Mouse (Mus musculus) ES-E14 (cell line): Measurements from ENCODE around the gene Rgs10. TPM values are rescaled to one million over a fixed set of nuclear protein-coding genes. Genes with fewer than 3 reads are reported as not detected.
A peak's percentile ranks its signal among the peaks of the same experiment; 100 is the strongest.
"Not testable (repeated sequence)": the region's sequence is repeated elsewhere in the genome, so short reads cannot be mapped to it uniquely, and the experiment has no call there.

ENCODE experiments used
- DNase-seq: peaks from one replicate; pipeline ENCODE4 v3.0.0-alpha.2; 2013; ENCODE audit warnings: low read depth, low spot score
- H3K27ac ChIP-seq: 2 replicates; pipeline ENCODE4 v1.5.1; 2012; ENCODE audit warnings: low read depth, mild to moderate bottlenecking, low read length, moderate library complexity, mixed read lengths; ENCODE audit not compliant: poor library complexity, insufficient read depth, severe bottlenecking
- H3K36me3 ChIP-seq: 2 replicates; pipeline ENCODE4 v1.6.1; 2012; ENCODE audit warnings: mild to moderate bottlenecking, low read length, moderate library complexity, mixed read lengths; ENCODE audit not compliant: control insufficient read depth, poor library complexity, insufficient read depth, severe bottlenecking
- H3K4me1 ChIP-seq, 2 experiments: fragments of 150-350 bp in 1 of 2; sonication (generic) in 1 of 2; 2 replicates each; pipeline ENCODE4 v1.6.1; 2012; ENCODE audit warnings: low read length in 2 of 2, mild to moderate bottlenecking in 1 of 2, mixed read lengths in 1 of 2; ENCODE audit not compliant: control insufficient read depth in 2 of 2, insufficient read depth in 2 of 2, poor library complexity in 1 of 2
- H3K4me3 ChIP-seq, 2 experiments: fragments of 150-350 bp in 1 of 2; sonication (generic) in 1 of 2; 2 replicates each; pipeline ENCODE4 v1.5.1; 2012; ENCODE audit warnings: low read length in 2 of 2, low read depth in 1 of 2, mild to moderate bottlenecking in 1 of 2, mixed read lengths in 1 of 2; ENCODE audit not compliant: insufficient read depth in 1 of 2, poor library complexity in 1 of 2, severe bottlenecking in 1 of 2
- H3K9ac ChIP-seq: 2 replicates; pipeline ENCODE4 v1.6.1; 2012; ENCODE audit warnings: low read depth, mild to moderate bottlenecking, low read length, mixed read lengths; ENCODE audit not compliant: poor library complexity, insufficient read depth, severe bottlenecking
- H3K9me3 ChIP-seq: fragments of 150-350 bp; sonication (generic); 2 replicates; pipeline ENCODE4 v1.6.1; 2012; ENCODE audit warnings: low read depth, mild to moderate bottlenecking, low read length; ENCODE audit not compliant: control insufficient read depth, insufficient read depth
- CHD2 ChIP-seq: IDR thresholded peaks from 2 replicates; pipeline ENCODE4 v1.6.1; 2014; ENCODE audit warnings: mild to moderate bottlenecking, low read depth, low read length, inconsistent platforms
- HCFC1 ChIP-seq: IDR thresholded peaks from 2 replicates; pipeline ENCODE4 v1.6.1; 2012; ENCODE audit warnings: low read length, inconsistent platforms, borderline replicate concordance; ENCODE audit not compliant: insufficient read depth
- MAFK ChIP-seq: IDR thresholded peaks from 2 replicates; pipeline ENCODE4 v1.6.1; 2014; ENCODE audit warnings: mild to moderate bottlenecking, low read depth, low read length, inconsistent platforms; ENCODE audit not compliant: insufficient read depth
- ZC3H11A ChIP-seq: IDR thresholded peaks from 2 replicates; pipeline ENCODE4 v1.6.1; 2012; ENCODE audit warnings: low read depth, mild to moderate bottlenecking, inconsistent platforms, low read length, borderline replicate concordance
- ZNF384 ChIP-seq: IDR thresholded peaks from 2 replicates; pipeline ENCODE4 v1.6.1; 2012; ENCODE audit warnings: low read depth, low read length, inconsistent platforms
- in situ Hi-C, 2 experiments: fragments of 600-800 bp; cut with MboI; formaldehyde crosslinking; loops; one replicate each; pipeline ENCODE4 v1.15.1; 2025; ENCODE audit warnings: low sequenced_read_pairs in 2 of 2, inconsistent platforms in 1 of 2; ENCODE audit not compliant: unreplicated experiment in 2 of 2
- total RNA-seq: library from RNA; depleted of rRNA; stranded (reverse); fragments of 300-350 nt; gene quantifications from 2 replicates; pipeline ENCODE4 v1.2.3, GENCODE M21; 2012

The Rgs10 gene
- total RNA-seq, 1 experiment, result 6.2 TPM

DNA sequence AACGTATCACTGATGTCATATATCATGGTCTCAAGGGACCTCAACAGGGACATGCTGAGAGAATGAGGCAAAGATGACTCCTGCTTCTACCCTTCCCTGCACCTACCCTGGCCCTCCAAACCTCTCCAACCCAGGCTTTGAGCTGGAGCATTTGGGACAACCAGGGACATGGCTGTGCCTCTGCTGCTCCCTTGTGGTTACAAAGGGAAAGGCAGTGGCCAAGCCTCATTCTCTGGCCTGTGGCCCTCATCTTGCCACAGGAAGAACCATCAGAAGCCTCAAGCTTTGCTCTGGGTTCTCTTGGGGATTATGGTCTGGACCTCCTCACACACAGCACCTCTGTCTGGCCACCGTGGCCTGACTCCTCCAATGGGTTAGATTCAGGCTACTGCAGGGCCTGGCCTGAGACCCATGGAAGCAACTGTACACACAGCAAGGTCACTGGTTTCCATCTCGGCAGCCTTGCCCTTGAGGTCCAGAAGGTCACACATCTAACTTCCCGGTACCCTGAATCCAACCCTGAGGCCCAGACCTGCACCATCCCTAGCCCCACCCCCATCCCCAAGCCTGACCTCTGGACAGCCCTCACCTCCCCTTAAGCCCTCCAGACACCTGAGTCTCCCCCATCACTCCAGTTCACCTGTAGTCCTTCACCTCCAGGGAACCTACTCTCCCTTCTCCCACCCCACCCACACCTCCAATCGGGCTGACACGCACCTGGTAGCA, 73.5 kb downstream of the Rgs10 start:
- Histone ChIP-seq H3K9me3 (no peaks in the 10 kb centered on the region), H3K36me3 (no peaks in the 10 kb centered on the region), H3K4me1 (no peaks in the 10 kb centered on the region), H3K27ac (no peak overlapping the region), H3K9ac (no peak overlapping the region), H3K4me3 (no peak overlapping the region)
- DNase-seq, result peak; percentile 47
- in situ Hi-C loops, result no loop called here
- TF ChIP-seq MAFK (no peak), ZC3H11A (peak; percentile 95)

DNA sequence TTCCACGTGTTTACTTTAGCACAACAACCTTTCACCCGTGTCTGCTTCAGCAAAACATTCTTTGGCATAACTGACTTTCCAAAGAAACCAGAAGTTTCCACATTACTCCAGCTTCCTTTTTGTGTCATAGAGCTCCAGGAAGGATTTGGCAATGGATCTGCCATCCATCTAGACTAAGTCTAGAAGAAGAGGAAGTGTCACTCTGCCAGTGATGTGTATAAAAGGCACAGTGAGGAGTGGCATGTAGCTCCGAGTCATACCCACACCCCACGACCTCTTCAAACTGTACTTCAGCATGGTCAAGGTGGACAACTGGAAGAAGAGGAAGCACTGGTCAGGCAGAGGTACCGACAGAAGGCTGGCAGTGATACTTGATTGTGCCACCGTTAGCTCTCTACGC, 74.1 kb downstream of the Rgs10 start:
- H3K27ac ChIP-seq, result no peak overlapping the region
- TF ChIP-seq ZC3H11A, result no peak
- TF ChIP-seq CHD2, result no peak
- TF ChIP-seq HCFC1, result no peak
- TF ChIP-seq ZNF384, result no peak
- TF ChIP-seq MAFK, result no peak
- H3K36me3 ChIP-seq, result no peaks in the 10 kb centered on the region
- H3K9me3 ChIP-seq, result no peaks in the 10 kb centered on the region
- H3K4me1 ChIP-seq, result no peaks in the 10 kb centered on the region
- DNase-seq, result no peak
- no peak overlapping the region for H3K9ac ChIP-seq
- H3K4me3 ChIP-seq, result no peak overlapping the region
- in situ Hi-C loops, result no loop called here

DNA sequence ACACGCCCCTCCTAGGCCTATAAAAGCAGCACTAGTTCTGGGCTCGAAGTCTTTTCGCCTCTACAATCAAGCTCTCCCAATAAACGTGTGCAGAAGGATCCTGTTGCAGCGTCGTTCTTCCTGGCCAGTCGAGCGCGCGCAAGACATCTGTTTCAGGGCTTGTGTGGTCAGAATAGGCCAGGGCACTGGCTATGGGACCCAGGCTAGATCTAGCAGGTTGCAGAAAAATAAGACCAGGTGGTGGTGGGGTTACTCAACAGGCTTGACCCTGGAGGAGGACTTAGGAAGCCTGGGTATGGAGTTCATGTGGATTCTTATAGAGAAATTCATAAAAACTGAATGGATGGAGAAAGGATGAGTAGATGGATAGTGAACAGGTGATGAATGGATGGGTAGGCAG, 75.9 kb downstream of the Rgs10 start:
- H3K4me1 ChIP-seq, H3K36me3 ChIP-seq, H3K9ac ChIP-seq, in situ Hi-C loops, H3K9me3 ChIP-seq, H3K4me3 ChIP-seq, H3K27ac ChIP-seq, DNase-seq: not testable (repeated sequence)

DNA sequence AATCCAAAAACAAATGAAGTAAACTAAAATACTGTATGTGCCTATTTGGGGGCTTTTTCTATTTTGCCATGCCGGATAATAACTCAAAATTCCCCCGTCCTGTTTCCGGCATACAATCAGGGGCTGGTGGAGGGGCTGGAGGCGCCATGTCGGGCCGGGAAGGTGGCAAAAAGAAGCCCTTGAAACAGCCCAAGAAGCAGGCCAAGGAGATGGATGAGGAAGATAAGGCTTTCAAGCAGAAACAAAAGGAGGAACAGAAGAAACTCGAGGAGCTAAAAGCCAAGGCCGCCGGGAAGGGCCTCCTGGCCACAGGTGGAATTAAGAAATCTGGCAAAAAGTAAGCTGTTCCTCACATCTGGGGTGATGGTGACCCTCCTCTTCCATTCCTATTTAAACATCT, 78.2 kb downstream of the Rgs10 start:
- H3K4me1 ChIP-seq, H3K36me3 ChIP-seq, H3K4me3 ChIP-seq, H3K27ac ChIP-seq, DNase-seq, H3K9me3 ChIP-seq, in situ Hi-C loops, H3K9ac ChIP-seq: not testable (repeated sequence)

DNA sequence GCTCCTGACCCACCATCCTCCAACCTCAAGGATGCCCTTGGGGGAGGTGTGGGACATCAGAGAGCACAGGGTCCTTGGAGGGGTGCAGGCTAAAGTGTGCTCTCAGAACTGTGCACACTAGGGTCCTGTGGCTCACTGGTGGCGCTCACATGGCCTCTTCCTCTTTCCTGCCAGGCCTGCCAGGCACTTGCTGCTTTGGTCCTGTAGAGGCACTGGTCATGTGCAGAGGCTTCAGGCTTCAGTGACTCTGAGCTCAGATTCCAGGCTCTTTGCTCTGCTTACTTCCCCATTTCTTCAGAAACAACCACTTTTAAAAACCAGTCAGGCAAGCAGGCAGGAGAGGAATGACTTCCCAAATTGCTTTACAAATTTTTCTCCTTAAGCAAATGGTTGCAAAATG, 85.7 kb downstream of the Rgs10 start:
- no peak for DNase-seq
- Histone ChIP-seq H3K9ac (no peak overlapping the region), H3K9me3 (no peaks in the 10 kb centered on the region), H3K4me1 (no peaks in the 10 kb centered on the region), H3K4me3 (no peak overlapping the region), H3K27ac (no peak overlapping the region), H3K36me3 (no peaks in the 10 kb centered on the region)
- in situ Hi-C loops, result no loop called here
- no peak for TF ChIP-seq MAFK
- TF ChIP-seq CHD2, result no peak
- TF ChIP-seq ZNF384, result no peak
- no peak for TF ChIP-seq ZC3H11A
- TF ChIP-seq HCFC1, result no peak
